In the genomic region with DNA sequence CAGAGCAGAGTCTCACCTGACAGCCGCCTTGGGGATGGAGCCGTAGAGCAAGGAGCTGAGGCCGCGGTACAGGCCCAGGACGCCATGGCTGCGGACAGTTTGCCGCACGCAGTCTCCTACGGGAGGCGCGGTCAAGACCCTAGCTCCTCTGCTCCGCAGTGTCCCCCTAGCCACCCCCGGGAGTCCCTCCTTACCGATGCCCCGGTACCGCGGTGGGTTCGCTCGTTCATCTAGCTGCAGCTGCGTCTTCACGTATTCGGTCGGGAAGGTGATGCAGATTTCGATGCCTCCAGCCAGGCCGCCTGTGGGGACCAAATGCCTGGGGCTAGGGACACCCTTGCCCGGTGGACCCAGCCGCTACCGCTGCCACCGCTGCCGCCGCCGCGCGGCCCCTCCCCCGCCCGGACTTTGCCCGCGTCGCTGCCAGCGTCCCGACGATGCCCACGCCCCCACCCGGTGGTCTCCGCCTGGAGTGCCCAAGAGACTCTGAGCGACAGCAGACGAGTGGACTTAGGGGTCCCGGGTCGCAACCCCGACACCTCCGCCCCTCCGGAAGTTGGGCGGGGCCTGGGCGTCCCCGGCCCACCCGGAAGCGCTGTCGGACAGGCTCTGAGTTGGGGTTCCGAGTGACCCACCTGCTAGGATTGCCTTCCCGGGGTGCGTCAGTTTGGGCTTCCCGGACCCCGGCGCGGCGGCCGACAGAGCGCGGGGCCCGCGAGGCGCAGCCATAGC, we compare ENCODE assay signal across 9 mouse cellular contexts. TPM values are rescaled to one million over a fixed set of nuclear protein-coding genes. Genes with fewer than 3 reads are reported as not detected.
DNase-seq lines count a peak whose midpoint lies in the region; ATAC-seq lines count a peak whose summit lies in the region.
"Had no signal": no experiment of that assay in that cellular context is flagged by ENCODE, and none has a peak within 500 bp of the region (broad histone marks: within the 10 kb centered on the region; RNA-seq: fewer than 3 reads in every experiment).

No protein-coding gene starts in this region.

- no peaks in the 10 kb centered on the region for H3K9me3 ChIP-seq in heart, embryonic 16.5 days (replicated peaks; ENCODE audit: control insufficient read depth, low read length)
- no peaks in the 10 kb centered on the region for H3K9me3 ChIP-seq in midbrain, embryonic 10.5 days (replicated peaks)

- peaks cover 7% of the 10 kb centered on the region for H3K36me3 ChIP-seq in heart, embryonic 16.5 days (ENCODE audit: control insufficient read depth, insufficient read depth)
- peaks cover 23% of the 10 kb centered on the region for H3K36me3 ChIP-seq in midbrain, embryonic 10.5 days
- H3K36me3 ChIP-seq in splenic B cell, adult 2 months (ENCODE audit: control insufficient read depth, insufficient read depth, low read length, poor library complexity, severe bottlenecking), result peaks cover 2% of the 10 kb centered on the region; the same call in 1 of the 2 replicates

- peak overlapping the region; percentile 93 for H3K4me3 ChIP-seq in heart, embryonic 16.5 days (ENCODE audit: low read length)
- peak overlapping the region; percentile 81 for H3K4me3 ChIP-seq in midbrain, embryonic 10.5 days

- DNase-seq in adrenal gland, postnatal 14 days, result peak; percentile 61
- DNase-seq in adrenal gland, adult 2 months, result no peak
- DNase-seq in CD4-positive helper T cell, adult 2 months (ENCODE audit: low read depth, low spot score), result peak; percentile 61
- DNase-seq in cerebellum, postnatal 25 days, result peak; percentile 53 to 57
- peak; percentile 44 for DNase-seq in left cerebral cortex, postnatal 4 days
- no peak for DNase-seq in midbrain, embryonic 10.5 days (ENCODE audit: low spot score)
- peak; percentile 33 for DNase-seq in splenic B cell, adult 2 months (ENCODE audit: low read depth, low spot score)

- H3K27ac ChIP-seq in heart, embryonic 16.5 days (ENCODE audit: low read length), result peak overlapping the region; percentile 78
- H3K27ac ChIP-seq in midbrain, embryonic 10.5 days (replicated peaks), result peak overlapping the region; percentile 90

- 1% methylated on average over 72 of the region's 72 CpGs for WGBS in heart, embryonic 16.5 days
- WGBS in midbrain, embryonic 10.5 days, result under 1% methylated on average over 72 of the region's 72 CpGs

- ATAC-seq in heart, embryonic 16.5 days (replicated peaks; ENCODE audit: extremely low read depth, insufficient read depth, low FRiP score), result peak; percentile 10; the same call in 1 of the 2 replicates

- H3K4me2 ChIP-seq in heart, embryonic 16.5 days (ENCODE audit: low read depth, low read length), result peak overlapping the region; percentile 99

- peaks cover 4% of the 10 kb centered on the region for H3K4me1 ChIP-seq in heart, embryonic 16.5 days (ENCODE audit: control insufficient read depth, insufficient read depth, low read length)
- H3K4me1 ChIP-seq in midbrain, embryonic 10.5 days, result peaks cover 49% of the 10 kb centered on the region

- no peaks in the 10 kb centered on the region for H3K27me3 ChIP-seq in heart, embryonic 16.5 days (ENCODE audit: control insufficient read depth, insufficient read depth, low read length)
- peaks cover 22% of the 10 kb centered on the region; the same call in 1 of the 2 replicates for H3K27me3 ChIP-seq in midbrain, embryonic 10.5 days (ENCODE audit: low read depth, poor library complexity, severe bottlenecking)
- no peaks in the 10 kb centered on the region for H3K27me3 ChIP-seq in splenic B cell, adult 2 months (ENCODE audit: control insufficient read depth, insufficient read depth, low read length, poor library complexity, severe bottlenecking)

- peak overlapping the region; percentile 90 for H3K9ac ChIP-seq in heart, embryonic 16.5 days (ENCODE audit: low read length)

- intact Hi-C loops in left cerebral cortex, postnatal 4 days (cut with DNase I), result loop anchor here (10.0 kb wide), 1 partner anchor 287 kb away; the partner anchor contains the start of gene Ccdc188

RNA-seq across cellular contexts. Expression of gene Slc25a1, which starts 0.5 kb away (rescaled TPM):
- total RNA-seq in adrenal gland, postnatal 14 days (2021), result 107 and 109 TPM in 2 replicates
- 100 to 1,000 TPM; 215 to 471 TPM for total RNA-seq in adrenal gland, adult 2 months (2021)
- 601 and 791 TPM in 2 replicates for polyA plus RNA-seq in adrenal gland, adult 2 months (2012; rRNA removed)
- 27.2 and 27.9 TPM in 2 replicates for polyA plus RNA-seq in heart, embryonic 16.5 days (2015; fragmentation: Nextera tagmentation; extraction: Ambion mirVana)
- 100 to 1,000 TPM; 107 TPM for total RNA-seq in left cerebral cortex, postnatal 4 days (2021)
- polyA plus RNA-seq in midbrain, embryonic 10.5 days (2016; fragmentation: Nextera tagmentation; extraction: Ambion mirVana), result 118 and 122 TPM in 2 replicates

RNA-seq across cellular contexts. Expression of gene Gsc2, which starts 12.7 kb away (rescaled TPM):
- total RNA-seq in adrenal gland, postnatal 14 days (2021), result not detected in 2 replicates
- total RNA-seq in adrenal gland, adult 2 months (2021), result not detected
- not detected in 2 replicates for polyA plus RNA-seq in adrenal gland, adult 2 months (2012; rRNA removed)
- polyA plus RNA-seq in heart, embryonic 16.5 days (2015; fragmentation: Nextera tagmentation; extraction: Ambion mirVana), result not detected in 2 replicates
- total RNA-seq in left cerebral cortex, postnatal 4 days (2021), result not detected
- polyA plus RNA-seq in midbrain, embryonic 10.5 days (2016; fragmentation: Nextera tagmentation; extraction: Ambion mirVana), result 0.75 and 1.4 TPM in 2 replicates
- polyA plus RNA-seq: large intestine, adult 2 months had no signal

RNA-seq across cellular contexts. Expression of gene Ess2, which starts 16.4 kb away (rescaled TPM):
- total RNA-seq in adrenal gland, postnatal 14 days (2021), result 16.0 and 20.2 TPM in 2 replicates
- total RNA-seq in adrenal gland, adult 2 months (2021), result 10 to 100 TPM; 14.1 to 15.5 TPM
- 19.5 and 22.6 TPM in 2 replicates for polyA plus RNA-seq in adrenal gland, adult 2 months (2012; rRNA removed)
- 31.6 and 32.7 TPM in 2 replicates for polyA plus RNA-seq in heart, embryonic 16.5 days (2015; fragmentation: Nextera tagmentation; extraction: Ambion mirVana)
- total RNA-seq in left cerebral cortex, postnatal 4 days (2021), result 10 to 100 TPM; 40.7 to 45.1 TPM
- 51.9 and 60.5 TPM in 2 replicates for polyA plus RNA-seq in midbrain, embryonic 10.5 days (2016; fragmentation: Nextera tagmentation; extraction: Ambion mirVana)

RNA-seq across cellular contexts. Expression of gene Tssk2, which starts 29.1 kb away (rescaled TPM):
- total RNA-seq in adrenal gland, postnatal 14 days (2021), result not detected in 2 replicates
- total RNA-seq in adrenal gland, adult 2 months (2021), result not detected
- polyA plus RNA-seq in adrenal gland, adult 2 months (2012; rRNA removed), result not detected in 2 replicates
- not detected in 2 replicates for polyA plus RNA-seq in heart, embryonic 16.5 days (2015; fragmentation: Nextera tagmentation; extraction: Ambion mirVana)
- not detected for total RNA-seq in left cerebral cortex, postnatal 4 days (2021)
- 0.11 and 0.19 TPM in 2 replicates for polyA plus RNA-seq in midbrain, embryonic 10.5 days (2016; fragmentation: Nextera tagmentation; extraction: Ambion mirVana)
- polyA plus RNA-seq: large intestine, adult 2 months had no signal

RNA-seq across cellular contexts. Expression of gene Dgcr2, which starts 29.2 kb away (rescaled TPM):
- total RNA-seq in adrenal gland, postnatal 14 days (2021), result 57.6 and 63.6 TPM in 2 replicates
- total RNA-seq in adrenal gland, adult 2 months (2021), result 10 to 100 TPM; 62.1 to 68.1 TPM
- polyA plus RNA-seq in adrenal gland, adult 2 months (2012; rRNA removed), result 139 and 166 TPM in 2 replicates
- 46.9 and 55.2 TPM in 2 replicates for polyA plus RNA-seq in heart, embryonic 16.5 days (2015; fragmentation: Nextera tagmentation; extraction: Ambion mirVana)
- 100 to 1,000 TPM; 116 to 123 TPM for total RNA-seq in left cerebral cortex, postnatal 4 days (2021)
- 102 and 111 TPM in 2 replicates for polyA plus RNA-seq in midbrain, embryonic 10.5 days (2016; fragmentation: Nextera tagmentation; extraction: Ambion mirVana)

Comparison
In these comparisons a context has a peak if more than half of its experiments do, and no peak if none do; other contexts are left out.
1. DNase-seq: peak in adrenal gland, postnatal 14 days (single experiment), CD4-positive helper T cell, adult 2 months (single experiment), cerebellum, postnatal 25 days (2 of 2), left cerebral cortex, postnatal 4 days (single experiment) and splenic B cell, adult 2 months (single experiment); none in adrenal gland, adult 2 months (single experiment) and midbrain, embryonic 10.5 days (single experiment).